Mouse (Mus musculus) G1E-ER4 (cell line): ENCODE results near the gene Snn. TPM values are rescaled to one million over a fixed set of nuclear protein-coding genes. Genes with fewer than 3 reads are reported as not detected.

Experiments used
- GATA1 ChIP-seq: IDR thresholded peaks from one replicate; pipeline ENCODE4 v1.8.0; 2012; ENCODE audit warnings: low read length, inconsistent platforms
- polyA plus RNA-seq: library from polyadenylated mRNA; stranded (reverse); fragments of >175 nt; gene quantifications from 2 replicates; pipeline ENCODE4 v1.2.3, GENCODE M21; 2012

Gene Snn
- polyA plus RNA-seq, 1 experiment: 0.18 TPM

- TF ChIP-seq GATA1: no peak
Measured at GRCm38 (mm10) chr16:11093717-11094386, 33.1 kb downstream of the Snn start.

- TF ChIP-seq GATA1: no peak
Measured at GRCm38 (mm10) chr16:11097301-11097700, 36.6 kb downstream of the Snn start.

- TF ChIP-seq GATA1: no peak
Measured at GRCm38 (mm10) chr16:11104905-11105304, 44.2 kb downstream of the Snn start.

GRCm38 (mm10) chr16:11109198-11109740, 48.5 kb downstream of the Snn start:
- TF ChIP-seq GATA1: no peak

DNA sequence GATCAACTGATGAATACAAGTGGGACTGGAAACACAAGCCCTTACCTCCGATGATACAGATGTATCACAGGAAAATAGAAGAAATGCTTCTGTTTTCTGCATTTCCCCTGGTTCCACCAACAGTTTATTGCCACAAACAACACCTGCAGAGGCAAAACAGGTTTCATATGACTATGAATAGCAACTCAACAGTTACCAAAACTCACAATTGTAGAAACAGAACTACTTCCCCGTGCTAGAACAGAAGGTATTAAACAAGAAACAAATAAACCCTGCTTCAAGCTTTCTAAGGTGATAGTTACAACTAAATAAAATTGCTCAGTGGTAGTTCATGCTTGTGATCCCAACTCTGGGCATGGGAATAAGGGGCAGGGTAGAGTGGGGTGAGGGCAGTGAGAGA, 61.9 kb downstream of the Snn start:
- no peak for TF ChIP-seq GATA1

- no peak for TF ChIP-seq GATA1
Measured at GRCm38 (mm10) chr16:11124110-11124509, 63.4 kb downstream of the Snn start.

Other genes with a start within 250 kb of the Snn start
- not detected in 2 replicates for gene Gm11172, start 248.0 kb upstream of the Snn start, polyA plus RNA-seq
- 5.8 and 7.3 TPM in 2 replicates for gene Rmi2, start 225.9 kb upstream of the Snn start, polyA plus RNA-seq
- gene Litaf, start 5.2 kb downstream of the Snn start, polyA plus RNA-seq: 0.10 and 1.1 TPM in 2 replicates
- gene Txndc11, start 73.7 kb downstream of the Snn start, polyA plus RNA-seq: 18.9 and 23.1 TPM in 2 replicates
- gene Zc3h7a, start 115.4 kb downstream of the Snn start, polyA plus RNA-seq: 6.7 and 7.7 TPM in 2 replicates
- 13.3 and 33.3 TPM in 2 replicates for gene Rsl1d1, start 142.4 kb downstream of the Snn start, polyA plus RNA-seq
- gene Gspt1, start 193.4 kb downstream of the Snn start, polyA plus RNA-seq: 259 and 311 TPM in 2 replicates